Mouse (Mus musculus) embryonic fibroblast, embryonic 13.5 days (primary cell): ENCODE measurements around the gene Pgbd5. TPM values are rescaled to one million over a fixed set of nuclear protein-coding genes. Genes with fewer than 3 reads are reported as not detected.

ENCODE experiments used
- H3K27ac ChIP-seq: 2 replicates; pipeline ENCODE4 v1.5.1; 2012; ENCODE audit warnings: low read length, control low read depth, inconsistent platforms; ENCODE audit not compliant: insufficient read depth
- H3K4me1 ChIP-seq: 2 replicates; pipeline ENCODE4 v1.6.1; 2011; ENCODE audit warnings: low read length; ENCODE audit not compliant: control insufficient read depth, insufficient read depth
- H3K4me3 ChIP-seq: 2 replicates; pipeline ENCODE4 v1.5.1; 2011; ENCODE audit warnings: mild to moderate bottlenecking, control low read depth, low read length; ENCODE audit not compliant: insufficient read depth
- CTCF ChIP-seq: IDR thresholded peaks from 2 replicates; pipeline ENCODE4 v1.5.1; 2011; ENCODE audit warnings: mild to moderate bottlenecking, control low read depth, low read length, moderate library complexity, borderline replicate concordance; ENCODE audit not compliant: insufficient read depth
- POLR2A ChIP-seq: IDR thresholded peaks from 2 replicates; pipeline ENCODE4 v1.6.1; 2011; ENCODE audit warnings: low read depth, mild to moderate bottlenecking, control low read depth, low read length, moderate library complexity
- polyA plus RNA-seq: library from polyadenylated mRNA; stranded (reverse); fragments of >200 nt; gene quantifications from 2 replicates; pipeline ENCODE4 v1.2.4, GENCODE M21; 2011; ENCODE audit warnings: low read depth; ENCODE audit not compliant: missing spikeins, insufficient read length

The Pgbd5 gene
- polyA plus RNA-seq, 1 experiment: 0.42 TPM

GRCm38 (mm10) chr8:124375727-124376126 is 63.7 kb downstream of the Pgbd5 start:
- no peak overlapping the region for H3K27ac ChIP-seq
- no peaks in the 10 kb centered on the region for H3K4me1 ChIP-seq
- no peak overlapping the region for H3K4me3 ChIP-seq
- TF ChIP-seq CTCF: no peak
- TF ChIP-seq POLR2A: no peak

DNA sequence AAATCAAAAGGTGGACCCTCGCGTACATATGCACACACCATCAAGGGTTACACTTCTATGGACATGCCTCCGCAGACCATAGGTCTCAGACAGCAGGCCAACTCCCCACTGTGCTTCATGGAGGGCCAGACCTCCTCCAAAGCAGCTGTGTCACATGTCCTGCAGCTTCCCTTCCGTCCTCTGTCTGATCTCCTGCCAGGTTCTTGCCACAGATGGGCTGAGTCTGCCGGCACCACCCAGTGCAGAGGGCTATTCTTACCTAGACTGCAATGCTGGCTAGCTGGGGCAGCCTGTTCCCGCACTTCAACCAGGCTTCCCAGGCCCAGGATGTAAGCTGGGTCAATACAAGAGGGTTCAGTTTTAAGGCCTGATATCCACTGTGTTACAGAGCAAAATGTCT is 64.3 kb downstream of the Pgbd5 start:
- TF ChIP-seq CTCF (no peak), POLR2A (no peak)
- Histone ChIP-seq H3K4me3 (no peak overlapping the region), H3K27ac (no peak overlapping the region)

DNA sequence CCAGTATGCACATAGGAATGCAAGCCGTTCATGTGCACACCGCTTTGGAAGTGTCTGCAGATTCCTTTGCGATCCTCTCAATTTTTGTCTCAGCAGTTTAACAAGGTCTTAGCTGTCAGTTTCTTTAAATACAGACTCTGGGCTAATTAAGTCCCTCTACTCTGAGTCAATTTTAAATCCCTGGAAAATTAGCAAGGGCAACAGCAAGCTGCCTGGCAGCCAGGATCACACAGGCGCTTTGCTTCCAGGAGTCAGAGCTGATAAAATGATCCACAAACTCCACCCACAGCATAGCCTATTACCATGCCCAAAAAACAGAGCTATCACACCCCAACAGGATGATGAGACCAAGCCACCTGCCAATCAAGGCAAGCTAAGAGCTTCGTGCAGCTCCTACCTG is 65.7 kb downstream of the Pgbd5 start:
- H3K4me3 ChIP-seq: no peak overlapping the region
- H3K27ac ChIP-seq: no peak overlapping the region
- no peak for TF ChIP-seq CTCF
- TF ChIP-seq POLR2A: no peak
- no peaks in the 10 kb centered on the region for H3K4me1 ChIP-seq

More for the DNA sequence above, 64.3 kb downstream of the Pgbd5 start:
- H3K4me1 ChIP-seq: no peaks in the 10 kb centered on the region

DNA sequence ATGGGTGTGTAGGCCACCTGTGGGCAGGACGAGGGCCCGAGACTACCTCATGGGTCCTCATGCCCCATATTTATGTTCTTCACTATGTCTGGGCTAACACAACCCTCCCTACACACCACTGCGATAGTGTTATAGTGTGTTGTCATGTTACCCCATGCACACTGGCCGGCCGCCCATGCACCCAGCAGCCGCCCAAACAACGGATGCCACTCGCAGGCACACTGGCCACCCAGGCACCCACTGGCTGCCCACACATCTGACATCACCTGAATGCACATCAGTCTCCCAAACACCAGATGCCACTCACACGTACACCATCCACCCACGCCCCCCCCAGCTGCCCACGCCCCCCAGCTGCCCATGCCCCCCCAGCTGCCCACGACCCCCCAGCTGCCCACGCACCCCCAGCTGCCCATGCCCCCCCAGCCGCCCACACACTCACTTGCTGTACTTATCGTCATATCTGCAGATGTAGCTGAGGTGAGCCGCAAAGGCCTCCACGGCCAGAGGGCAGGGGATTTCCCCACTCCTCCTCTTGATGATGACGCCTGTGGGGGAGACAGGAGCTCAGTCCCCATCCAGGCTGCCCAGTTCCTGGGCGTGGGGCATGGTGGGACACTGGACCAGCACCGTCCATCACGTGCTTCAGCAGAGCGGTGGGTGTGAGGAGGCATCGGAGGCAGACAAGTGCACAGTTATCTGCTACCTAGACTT is 67.9 kb downstream of the Pgbd5 start:
- Histone ChIP-seq H3K27ac (no peak overlapping the region), H3K4me1 (no peaks in the 10 kb centered on the region), H3K4me3 (no peak overlapping the region)
- TF ChIP-seq POLR2A: no peak
- no peak for TF ChIP-seq CTCF

- TF ChIP-seq CTCF (no peak), POLR2A (no peak)
- Histone ChIP-seq H3K27ac (no peak overlapping the region), H3K4me3 (no peak overlapping the region), H3K4me1 (no peaks in the 10 kb centered on the region)
These were observed 68.9 kb downstream of the Pgbd5 start for GRCm38 (mm10) chr8:124370422-124371183.

DNA sequence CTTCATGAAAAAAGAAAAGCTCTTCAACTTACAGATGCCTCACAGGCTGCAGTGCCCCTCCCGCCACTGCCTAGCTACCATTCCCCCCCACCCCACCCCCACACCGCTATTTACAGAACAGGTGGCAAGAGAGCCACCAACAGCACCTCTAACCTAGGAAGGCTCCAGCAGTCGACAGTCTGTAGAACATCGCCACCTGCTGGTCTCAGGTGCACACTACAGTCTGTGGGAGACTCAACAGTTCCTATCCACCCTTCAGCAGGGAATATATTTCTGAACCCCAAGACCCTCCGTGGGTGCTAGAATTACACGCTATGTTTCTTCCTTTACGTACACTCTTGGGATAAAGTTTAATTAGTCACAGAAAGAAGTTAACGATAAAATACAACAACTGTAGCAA is 71.2 kb downstream of the Pgbd5 start:
- no peak for TF ChIP-seq POLR2A
- peak; percentile 95 for TF ChIP-seq CTCF
- H3K27ac ChIP-seq: no peak overlapping the region
- no peak overlapping the region for H3K4me3 ChIP-seq
- no peaks in the 10 kb centered on the region for H3K4me1 ChIP-seq

- TF ChIP-seq POLR2A (no peak), CTCF (no peak)
- Histone ChIP-seq H3K27ac (no peak overlapping the region), H3K4me1 (no peaks in the 10 kb centered on the region), H3K4me3 (no peak overlapping the region)
These were observed 76.1 kb downstream of the Pgbd5 start for GRCm38 (mm10) chr8:124363337-124363736.

DNA sequence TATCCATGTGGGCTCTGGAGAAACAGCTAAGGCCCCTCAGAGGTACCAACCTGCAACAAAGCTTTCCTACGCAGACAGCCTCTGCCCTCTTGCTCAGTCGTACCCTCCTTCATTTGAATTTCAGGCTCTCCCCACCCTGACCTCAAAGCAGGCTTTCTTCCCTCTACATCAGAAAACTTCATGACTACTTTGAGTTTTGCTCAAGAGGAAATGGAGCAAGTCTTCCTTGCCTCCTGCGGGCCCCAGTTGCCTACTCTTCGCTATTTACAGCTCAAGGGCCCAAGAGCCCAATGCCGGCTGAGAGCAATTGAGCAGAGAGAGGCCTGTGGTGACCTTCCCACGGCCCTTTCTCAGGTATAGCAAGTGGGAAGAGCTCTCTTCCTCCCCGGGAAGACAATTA is 76.9 kb downstream of the Pgbd5 start:
- H3K27ac ChIP-seq: no peak overlapping the region
- H3K4me3 ChIP-seq: no peak overlapping the region
- no peak for TF ChIP-seq CTCF
- no peaks in the 10 kb centered on the region for H3K4me1 ChIP-seq

- Histone ChIP-seq H3K27ac (no peak overlapping the region), H3K4me1 (no peaks in the 10 kb centered on the region), H3K4me3 (no peak overlapping the region)
- no peak for TF ChIP-seq POLR2A
- TF ChIP-seq CTCF: no peak
These were observed 77.6 kb downstream of the Pgbd5 start for GRCm38 (mm10) chr8:124361773-124362427.

DNA sequence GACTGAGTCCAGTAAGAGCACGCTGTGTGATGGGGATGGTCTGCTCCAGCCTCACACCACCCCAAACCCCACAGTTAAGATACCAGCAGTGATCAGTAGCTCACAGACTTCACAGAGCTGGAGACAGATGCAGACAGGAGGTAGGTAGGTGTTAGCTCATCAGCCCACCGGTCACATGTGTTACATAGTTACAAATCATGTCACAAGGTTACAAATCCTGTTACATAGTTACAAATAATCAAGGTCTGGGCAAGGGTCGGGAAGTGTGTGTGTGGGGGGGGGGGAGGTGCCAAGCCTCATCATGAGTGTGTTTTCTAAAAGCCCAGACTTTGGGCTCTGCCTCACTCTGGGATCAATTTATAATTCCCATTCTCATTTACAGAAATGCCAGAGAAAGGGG is 78.5 kb downstream of the Pgbd5 start:
- Histone ChIP-seq H3K27ac (no peak overlapping the region), H3K4me3 (no peak overlapping the region), H3K4me1 (no peaks in the 10 kb centered on the region)
- TF ChIP-seq POLR2A (no peak), CTCF (no peak)

DNA sequence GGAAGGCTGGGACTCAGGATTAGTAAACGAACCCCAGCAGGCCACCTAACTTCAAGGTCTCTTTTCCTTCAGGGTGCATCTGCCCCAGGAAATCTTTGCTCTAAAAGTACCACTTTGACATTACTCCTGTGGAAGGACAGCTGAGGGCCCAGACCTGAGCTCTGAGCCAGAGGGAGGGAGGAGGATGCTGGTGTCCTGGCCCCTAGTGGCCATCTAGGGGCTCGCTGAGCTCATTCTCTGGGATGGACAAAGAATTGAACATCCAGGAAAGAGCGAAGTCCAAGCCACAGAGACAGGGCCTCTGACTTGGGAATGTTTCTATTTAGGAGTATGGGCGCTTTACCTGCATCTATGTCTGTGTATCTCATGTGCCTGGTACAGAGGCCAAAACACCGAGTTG is 87.8 kb downstream of the Pgbd5 start:
- Histone ChIP-seq H3K4me1 (peaks cover 5% of the 10 kb centered on the region), H3K27ac (no peak overlapping the region), H3K4me3 (no peak overlapping the region)
- no peak for TF ChIP-seq POLR2A
- TF ChIP-seq CTCF: peak; percentile 24; the same call in 1 of the 2 replicates
